Mouse (Mus musculus) right cerebral cortex, postnatal 14 days (tissue): ENCODE results near the gene Plet1.

Source experiments
- DNase-seq: peaks from one replicate; pipeline ENCODE4 v3.0.0; 2022

Gene Plet1

DNA sequence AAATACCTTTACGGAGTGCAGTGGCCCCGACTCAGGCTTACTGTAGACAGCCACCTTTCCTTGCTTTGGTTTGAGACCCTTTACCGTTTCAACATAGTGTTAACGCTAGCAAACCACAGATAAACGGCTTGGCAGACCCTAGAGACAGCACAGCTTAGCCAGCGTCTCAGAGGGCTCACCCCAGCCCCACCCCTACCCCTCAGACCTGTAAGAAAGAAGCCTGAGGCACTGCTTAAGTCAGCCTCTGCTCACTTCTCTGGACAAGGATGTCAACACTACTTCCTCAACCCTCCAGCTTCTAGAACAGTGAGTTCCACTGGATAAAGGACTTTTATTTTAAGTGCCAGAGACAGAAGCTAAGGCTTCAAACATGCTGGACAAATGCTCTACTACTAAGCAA is 2.2 kb downstream of the Plet1 start:
- no peak for DNase-seq

DNA sequence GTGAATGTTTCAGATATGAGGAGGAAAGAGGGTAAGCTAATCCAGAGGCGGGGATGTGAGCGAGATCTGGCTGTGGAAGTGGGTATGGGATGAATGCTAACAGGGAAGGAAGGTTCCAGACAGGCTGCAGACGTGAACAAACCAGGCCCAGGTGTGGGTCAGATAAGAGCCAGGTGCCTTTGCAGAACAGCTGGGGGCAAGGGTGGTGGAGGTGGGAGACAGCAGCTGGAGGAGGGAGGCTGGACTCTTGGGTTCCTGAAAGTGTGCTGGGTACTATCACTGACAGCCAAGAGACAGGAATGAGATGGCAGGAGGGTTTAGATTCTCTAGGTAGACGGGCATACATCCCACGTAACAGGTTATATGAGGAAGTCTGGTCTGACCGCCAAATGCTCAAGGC is 2.8 kb downstream of the Plet1 start:
- no peak for DNase-seq

DNA sequence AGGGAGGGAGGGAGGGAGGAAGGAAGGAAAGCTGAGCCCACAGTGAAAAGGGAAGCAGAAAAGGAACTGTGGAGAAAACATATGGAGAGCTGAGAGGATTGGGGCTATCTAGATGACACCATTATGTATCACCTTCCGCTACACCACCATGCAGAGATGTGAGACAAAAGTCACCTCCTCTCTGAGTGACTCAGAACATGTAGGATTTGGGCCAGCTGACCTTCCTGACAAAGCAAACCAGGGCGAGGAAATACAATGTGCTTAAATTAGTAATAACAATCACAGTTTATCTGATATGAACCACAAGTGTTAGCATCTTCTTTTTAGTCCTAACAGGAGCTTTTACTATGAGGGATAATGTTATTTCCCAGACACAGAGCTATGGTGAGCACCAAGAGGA is 3.2 kb downstream of the Plet1 start:
- no peak for DNase-seq

DNA sequence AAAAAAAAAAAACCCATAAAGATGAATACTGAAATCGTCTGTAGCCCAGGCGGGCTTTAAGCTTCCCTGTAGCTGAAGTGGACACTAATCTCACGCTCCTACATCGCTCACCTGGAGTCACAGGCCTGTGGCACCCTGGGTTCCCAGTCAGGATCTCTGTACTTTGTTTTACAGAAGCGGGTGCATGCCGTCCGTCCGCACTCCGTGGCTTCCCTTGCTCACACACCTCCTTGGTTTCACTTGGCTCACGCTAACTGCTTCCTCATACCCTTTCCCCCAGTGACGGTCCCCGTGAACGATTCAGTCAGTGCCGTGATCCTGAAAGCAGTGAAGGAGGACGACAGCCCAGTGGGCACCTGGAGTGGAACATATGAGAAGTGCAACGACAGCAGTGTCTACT is 4.5 kb downstream of the Plet1 start:
- DNase-seq = no peak

DNA sequence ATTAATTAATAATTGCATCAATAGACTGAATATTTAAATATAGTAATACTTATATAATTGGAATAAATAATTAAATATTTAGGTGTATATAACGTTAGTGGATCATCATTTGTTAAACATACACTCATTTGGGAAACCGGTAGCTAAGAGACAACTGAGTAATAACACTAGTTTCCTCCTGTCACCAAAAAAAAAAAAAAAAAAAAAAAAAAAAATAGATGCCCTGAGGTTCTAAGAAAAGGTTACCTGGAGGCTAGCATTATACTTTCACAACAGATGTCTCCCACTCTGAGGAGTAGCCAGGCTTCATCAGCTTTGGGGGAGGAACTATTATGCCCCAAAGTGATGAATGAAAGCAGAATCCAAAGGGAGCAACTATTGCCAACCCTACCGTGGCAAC is 5.5 kb downstream of the Plet1 start:
- no peak for DNase-seq

- no peak for DNase-seq
Observed at GRCm38 (mm10) chr9:50500467-50500973, 6.2 kb downstream of the Plet1 start.

DNA sequence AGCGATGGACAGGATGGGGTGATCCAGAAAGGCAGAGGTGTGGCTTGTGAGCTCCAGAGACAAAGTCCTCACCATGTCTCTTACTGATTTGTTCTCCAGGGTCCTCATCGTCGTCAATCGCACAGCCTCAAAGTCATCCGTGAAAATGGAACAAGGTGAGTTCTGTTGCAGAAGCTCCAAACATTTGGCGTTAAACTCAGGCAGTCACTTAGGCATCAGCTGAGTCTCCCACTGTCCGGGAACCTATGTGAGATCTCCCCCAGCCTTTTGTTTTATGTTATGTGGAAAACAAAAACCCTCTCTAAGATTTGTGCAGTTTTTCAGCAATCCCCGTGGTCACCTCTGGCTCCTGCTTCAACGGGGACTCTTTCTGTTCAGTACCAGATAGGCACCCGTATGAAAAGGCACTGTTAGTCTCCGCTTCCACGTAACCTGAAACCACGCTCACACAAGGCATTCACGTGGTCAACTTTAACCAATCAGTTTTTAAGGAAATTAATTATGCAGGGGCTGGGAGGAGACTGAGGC is 6.7 kb downstream of the Plet1 start:
- no peak for DNase-seq

DNA sequence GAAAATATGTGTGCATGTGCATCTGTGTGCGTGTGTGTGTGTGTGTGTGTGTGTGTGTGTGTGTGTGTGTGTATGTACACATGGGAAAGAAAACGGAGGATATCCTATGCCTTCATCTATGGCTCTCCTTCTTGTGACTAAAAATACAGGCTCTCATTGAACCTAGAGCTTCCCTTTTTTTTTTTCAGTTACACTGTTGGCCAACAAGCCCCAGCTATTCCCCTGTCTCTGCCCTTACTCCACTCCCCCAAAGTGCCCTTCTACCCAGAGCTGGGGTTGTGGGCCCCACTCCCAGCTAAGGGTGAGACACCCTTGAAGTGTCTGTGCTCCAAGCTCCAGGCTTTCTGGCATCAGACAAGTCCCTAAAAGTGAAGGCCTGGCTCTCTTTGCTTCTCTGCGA is 8.6 kb downstream of the Plet1 start:
- DNase-seq = no peak

DNA sequence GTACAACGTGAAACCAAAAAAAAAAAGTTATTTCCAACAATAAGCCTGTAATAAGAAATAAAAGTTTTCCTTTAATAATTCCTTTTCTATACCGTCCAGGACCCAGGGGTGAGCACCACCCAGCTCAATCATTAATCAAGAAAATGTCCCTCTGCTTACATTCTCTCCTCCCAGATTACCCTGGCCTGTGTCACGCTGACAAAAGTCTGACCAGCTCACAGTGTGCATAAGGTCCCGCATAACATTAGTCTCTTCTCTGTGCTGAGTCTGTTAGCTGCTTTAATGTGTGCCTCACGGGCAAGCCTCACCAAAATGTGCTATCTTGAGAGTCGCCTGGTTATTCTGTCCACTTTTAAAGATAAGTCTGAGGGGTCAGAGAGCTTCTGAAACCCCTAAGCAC is 11.1 kb downstream of the Plet1 start:
- no peak for DNase-seq

DNA sequence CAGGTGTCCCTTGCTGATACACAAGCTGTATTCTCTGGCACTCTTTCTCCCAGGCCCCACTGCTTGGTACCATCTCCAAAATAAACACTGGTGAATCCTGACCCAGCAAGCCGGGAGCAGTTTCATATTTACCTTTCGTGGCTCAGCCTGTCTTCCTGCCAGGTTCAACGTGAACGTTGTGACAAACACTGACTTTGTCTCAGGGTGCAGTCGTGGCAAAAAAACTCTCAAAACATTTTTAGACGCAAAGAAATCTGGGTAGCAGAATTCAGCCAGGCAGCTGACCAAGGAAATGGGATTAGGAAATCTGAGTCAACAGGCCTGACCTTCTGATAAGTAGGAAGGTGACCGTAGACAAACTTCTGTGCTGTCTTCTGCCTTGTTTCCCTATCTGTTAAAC is 13.2 kb downstream of the Plet1 start:
- no peak for DNase-seq

DNA sequence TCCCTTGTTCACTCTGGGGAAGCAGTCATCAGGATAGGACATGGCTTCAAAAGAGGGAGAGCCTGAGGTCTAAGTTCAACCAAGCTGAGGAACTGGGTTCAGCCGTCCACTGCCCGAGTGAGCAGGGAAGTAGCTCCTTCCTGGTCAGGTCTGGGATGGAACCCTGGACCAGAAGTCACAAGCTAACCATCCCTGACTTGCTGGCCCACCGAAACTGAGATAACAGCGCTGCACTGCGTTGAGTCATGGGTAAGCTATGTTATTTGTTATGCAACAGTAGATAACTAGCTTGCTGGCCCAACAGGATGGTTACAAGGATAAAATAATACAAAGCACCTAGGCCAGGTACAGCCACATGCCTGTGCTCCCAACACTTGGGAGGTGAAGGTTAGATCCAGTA is 21.1 kb downstream of the Plet1 start:
- DNase-seq = no peak

DNA sequence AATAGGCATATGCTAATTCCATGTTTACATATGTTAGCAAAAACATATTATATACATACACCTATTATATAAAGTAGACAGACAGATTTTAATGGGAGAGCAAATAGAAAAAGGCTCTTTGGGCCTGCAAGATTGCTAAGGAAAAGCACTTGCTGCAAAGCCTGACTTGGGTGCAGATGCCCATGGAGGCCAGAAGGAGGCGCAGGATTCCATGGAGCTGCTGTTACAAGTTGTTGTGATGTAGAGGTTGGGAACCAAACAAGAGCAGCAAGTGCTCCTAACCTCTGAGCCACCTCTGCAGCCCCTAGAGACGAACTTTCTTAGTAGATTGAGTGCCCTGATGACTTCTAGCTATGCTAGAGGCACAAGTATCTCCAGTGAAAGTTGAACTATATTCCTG is 24.5 kb downstream of the Plet1 start:
- DNase-seq = no peak

GRCm38 (mm10) chr9:50520748-50521147 is 26.4 kb downstream of the Plet1 start:
- no peak for DNase-seq

DNA sequence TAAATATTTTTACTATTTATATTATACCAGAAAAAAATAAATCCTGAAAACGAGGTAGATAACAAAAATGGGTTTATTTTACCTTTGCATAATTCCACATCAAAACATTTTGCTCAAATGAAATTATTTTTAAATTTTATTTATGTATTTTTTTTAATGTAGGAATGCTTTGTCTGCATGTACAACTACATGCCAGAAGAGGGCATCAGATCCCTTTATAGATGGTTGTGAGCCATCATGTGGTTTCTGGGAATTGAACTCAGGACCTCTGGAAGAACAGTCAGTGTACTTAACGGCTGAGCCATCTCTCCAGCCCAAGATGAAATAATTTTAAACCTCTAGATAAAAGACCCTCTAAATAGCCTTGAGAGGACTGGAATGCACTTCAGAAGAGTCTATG is 27.2 kb downstream of the Plet1 start:
- no peak for DNase-seq

DNA sequence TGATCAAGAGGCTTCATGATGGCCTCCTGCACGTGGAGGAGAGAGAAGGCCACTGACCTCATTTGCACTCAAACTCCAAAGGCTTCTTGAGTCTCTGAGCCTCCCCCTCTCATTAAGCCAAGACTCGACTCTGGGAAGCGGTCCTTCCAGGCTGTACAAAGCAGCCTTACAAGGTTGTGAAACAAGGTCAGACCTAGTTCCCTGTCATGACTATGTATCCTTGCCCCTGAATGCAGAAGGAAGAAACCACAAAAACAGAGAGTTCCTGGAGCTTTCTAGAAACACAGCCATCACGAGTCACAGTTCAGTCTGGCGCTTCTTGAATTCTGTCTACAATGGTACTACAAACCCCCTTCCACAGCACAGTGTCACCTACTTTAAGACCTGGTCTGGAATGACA is 28.2 kb downstream of the Plet1 start:
- DNase-seq = no peak

DNA sequence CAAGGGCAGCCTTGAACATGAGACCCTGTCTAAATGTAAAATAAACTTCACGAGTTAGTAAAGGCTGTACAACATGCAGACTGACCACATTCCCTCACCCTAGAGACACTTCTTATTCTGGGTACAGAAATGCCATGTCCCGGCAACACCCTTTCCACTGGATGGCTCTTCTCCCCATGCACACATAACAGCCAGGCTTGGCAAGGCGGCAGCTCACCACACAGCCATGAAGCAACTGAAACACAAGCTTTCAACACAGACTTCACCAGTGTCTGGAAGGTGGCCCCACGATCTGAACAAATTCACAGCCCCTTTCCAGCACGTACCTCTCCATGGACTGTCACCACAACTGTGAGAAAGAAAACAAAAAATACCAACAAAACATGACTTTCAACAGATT is 30.6 kb downstream of the Plet1 start:
- no peak for DNase-seq

DNA sequence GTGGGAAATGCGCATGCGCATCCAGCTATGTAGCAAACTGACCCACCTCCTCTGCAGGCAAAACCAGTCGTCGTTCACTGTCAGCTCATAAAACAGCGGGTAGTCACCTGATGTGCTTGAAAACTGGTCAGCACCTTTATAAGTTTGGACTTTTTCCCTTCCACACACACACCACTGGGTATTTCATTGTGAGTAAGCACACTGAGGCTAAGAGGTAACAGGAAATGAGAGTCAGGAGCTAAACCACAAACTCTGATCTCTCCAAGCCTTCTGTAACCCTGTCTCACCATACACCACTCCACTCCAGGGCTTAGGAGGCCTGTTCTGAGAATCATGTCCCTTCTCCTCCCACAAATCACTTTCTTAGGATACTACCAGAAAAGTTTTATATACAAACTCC is 31.3 kb downstream of the Plet1 start:
- no peak for DNase-seq

DNA sequence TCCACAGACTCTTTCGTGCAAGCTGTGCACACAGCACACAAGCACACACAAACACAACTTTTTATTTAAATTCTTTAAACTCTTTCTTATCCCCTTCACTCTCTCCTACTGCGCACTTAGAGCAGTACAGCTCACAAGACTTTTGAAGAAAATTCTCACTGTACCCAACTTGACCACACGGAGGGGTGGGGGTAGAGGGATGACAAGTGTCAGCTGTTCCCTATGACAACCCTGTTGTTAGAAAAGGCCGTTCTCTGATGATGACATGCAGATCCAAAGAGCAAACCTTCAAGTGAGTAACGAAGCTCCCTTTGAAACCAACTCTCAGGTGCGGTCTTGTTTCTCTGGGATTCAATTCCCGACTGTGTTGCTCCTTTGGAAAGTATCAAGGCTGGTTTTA is 33.5 kb downstream of the Plet1 start:
- no peak for DNase-seq

DNA sequence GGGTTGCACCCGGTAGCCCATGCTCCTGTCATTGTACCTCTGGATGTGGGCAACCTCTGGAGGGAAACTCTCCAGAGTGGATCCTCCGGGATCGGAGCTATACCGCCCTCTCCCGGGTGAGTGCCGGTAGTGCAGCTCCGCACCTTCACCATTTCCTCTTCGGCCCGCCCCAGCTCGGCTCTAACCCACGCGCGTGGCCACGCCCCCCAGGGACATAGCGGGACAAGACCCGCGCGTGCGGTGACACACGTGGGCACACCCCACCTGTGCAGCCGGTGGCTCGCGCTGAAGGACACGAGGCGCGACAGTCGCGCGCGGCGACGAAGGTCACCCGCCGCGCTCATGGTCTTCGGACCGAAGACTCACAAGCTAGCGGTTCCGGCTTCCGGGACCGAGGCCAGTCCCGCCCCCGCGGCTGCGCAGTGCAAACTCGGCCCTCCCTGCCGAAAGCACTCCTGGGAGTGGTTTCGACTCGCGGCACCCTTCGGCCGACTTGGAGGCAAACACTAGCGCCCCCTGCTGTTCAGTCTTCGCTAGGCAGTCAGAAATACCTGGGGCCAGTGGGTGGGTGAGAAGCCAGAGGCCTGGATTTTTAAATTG is 34.1 kb downstream of the Plet1 start, which contains the start of gene Pts:
Pts (minus strand) TSS at position 432 of the 600 bp plus-strand sequence.
- DNase-seq = peak; percentile 98

DNA sequence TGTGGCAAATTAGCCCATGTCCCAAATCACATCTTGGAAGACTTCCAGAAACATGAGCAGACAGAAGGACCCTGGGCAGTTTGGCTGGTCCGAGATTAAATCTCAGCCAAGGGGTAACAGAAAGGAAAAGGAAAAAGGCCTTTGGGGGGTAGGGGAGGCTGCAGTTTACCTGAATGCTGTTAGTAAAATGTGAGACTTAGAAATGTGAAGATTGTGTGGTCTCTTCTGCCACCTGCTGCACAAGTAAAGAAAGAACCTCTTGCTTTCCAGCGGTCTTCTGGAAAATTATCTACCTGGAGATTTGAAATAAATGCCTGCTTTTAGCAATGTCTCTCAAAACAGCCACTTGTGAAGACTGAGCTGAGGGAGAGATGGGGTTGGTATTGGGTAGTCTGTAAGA is 36.6 kb downstream of the Plet1 start:
- DNase-seq = no peak

DNA sequence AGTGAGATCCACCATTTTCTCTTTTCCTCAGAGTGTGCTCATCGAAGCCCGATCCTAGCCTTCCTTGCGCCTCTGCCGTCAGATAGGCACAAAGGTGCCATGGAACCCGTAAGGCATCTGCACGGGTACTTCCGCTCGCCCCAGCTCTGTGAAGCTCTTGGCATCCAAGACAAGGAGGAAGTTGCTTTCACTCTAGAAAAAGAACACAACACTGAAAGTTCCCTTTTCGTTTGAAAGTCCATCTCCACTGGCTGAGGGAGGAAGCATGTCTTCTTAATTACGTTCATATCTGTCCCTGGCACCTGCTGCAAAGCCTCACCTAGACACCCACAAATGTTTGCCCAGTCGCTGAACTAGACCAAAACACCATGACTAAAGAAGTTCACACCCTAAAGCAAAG is 39.0 kb downstream of the Plet1 start:
- DNase-seq = no peak

- DNase-seq = no peak
Observed at GRCm38 (mm10) chr9:50533791-50534190, 39.5 kb downstream of the Plet1 start.

DNA sequence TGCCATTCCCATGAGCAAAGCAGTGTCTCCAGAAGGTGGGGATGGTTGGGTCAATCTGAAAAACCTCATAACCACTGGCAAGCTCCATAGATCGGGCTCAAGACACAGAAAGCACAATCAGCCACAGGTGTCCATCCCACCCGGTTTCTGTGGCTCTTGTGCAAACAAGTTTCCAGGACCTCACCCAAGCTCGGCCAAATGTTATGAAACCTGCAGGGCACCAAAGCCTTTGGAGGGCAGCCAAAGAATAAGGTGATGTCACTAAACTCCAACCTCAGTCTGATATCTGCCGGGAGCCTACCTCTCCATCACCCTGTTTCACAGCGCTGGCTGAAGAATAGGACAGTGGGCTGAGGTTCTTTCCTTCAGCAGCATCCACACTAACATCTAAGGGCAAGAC is 41.6 kb downstream of the Plet1 start:
- DNase-seq = no peak

GRCm38 (mm10) chr9:50536603-50537135 is 42.3 kb downstream of the Plet1 start:
- no peak for DNase-seq

GRCm38 (mm10) chr9:50537295-50537694 is 43.0 kb downstream of the Plet1 start:
- no peak for DNase-seq
